Mouse (Mus musculus) heart, adult 2 months (tissue): ENCODE data around the gene Gramd1c.

Source experiments
- CTCF ChIP-seq: fragments of 200-600 bp; IDR thresholded peaks from 2 replicates; pipeline ENCODE4 v1.8.1; 2022; ENCODE audit warnings: antibody characterized with exemption, mild to moderate bottlenecking, moderate library complexity
- POLR2A ChIP-seq: fragments of 200-500 bp; IDR thresholded peaks from 2 replicates; pipeline ENCODE4 v1.6.1; 2011; ENCODE audit warnings: mild to moderate bottlenecking, low read depth, low read length, control low read depth; ENCODE audit not compliant: insufficient read depth

DNA sequence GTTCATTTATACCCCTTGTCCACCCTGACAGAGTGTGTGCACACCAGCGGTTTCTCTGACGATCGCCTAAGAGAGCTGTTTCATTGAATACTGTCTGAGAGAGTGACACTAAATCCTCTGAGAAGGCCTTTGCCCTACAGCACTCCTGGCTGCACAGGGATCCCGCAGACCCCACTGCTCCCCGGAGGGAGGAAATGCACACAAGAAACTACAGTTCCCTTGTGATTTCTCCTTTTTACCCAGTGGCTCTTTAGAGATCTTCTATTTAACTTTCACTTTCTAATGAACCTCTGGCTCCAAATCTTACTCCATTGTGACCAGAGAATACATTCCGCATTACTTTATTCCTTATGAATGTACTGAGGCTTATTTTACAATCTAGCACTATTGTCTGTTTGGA, 36.9 kb downstream of the Gramd1c start:
- TF ChIP-seq CTCF (no peak), POLR2A (no peak)
